Mouse (Mus musculus): Measurements from ENCODE around the gene Ell2. TPM values are rescaled to one million over a fixed set of nuclear protein-coding genes. Genes with fewer than 3 reads are reported as not detected.

The Ell2 gene
- total RNA-seq, 1 experiment from 2014 or later = 85.5 TPM

DNA sequence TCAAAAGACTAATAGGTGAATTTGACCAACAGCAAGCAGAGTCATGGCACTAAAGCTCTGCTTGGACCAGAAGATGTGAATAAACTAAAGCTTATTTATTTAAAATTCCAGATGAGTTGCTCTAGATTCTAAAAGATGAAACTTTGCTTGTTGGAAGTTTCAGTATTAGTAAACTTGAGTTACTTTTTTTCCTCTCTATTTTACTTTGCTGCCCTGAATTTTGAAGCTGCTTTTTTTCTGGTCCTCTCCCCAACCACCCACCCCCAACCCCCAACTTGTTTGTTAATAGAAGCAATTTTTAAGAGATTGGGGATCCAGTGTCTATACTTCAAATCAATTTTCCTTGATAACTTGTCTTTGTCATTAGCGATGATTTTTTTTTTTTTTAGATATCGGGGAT is 64.2 kb downstream of the Ell2 start:
- DNase-seq = no peak

DNA sequence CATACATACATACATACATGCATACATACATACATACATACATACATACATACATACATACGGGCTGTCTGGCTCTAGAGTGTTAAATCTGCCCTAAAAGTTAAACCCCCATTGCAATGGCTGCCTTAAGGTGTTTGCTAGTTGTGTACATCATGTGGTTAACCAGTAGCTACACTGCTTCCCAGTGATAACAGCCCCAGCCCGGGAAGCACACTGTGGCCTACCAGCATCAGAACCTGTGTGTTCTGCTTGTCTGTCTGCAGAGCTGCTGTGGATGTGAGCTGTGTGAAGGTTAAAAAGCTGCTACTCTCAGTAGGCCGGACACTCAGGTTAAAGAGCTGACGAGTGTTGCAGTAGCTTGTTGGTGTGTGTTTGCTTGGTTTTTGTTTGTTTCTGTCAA is 64.8 kb downstream of the Ell2 start:
- DNase-seq = no peak

DNA sequence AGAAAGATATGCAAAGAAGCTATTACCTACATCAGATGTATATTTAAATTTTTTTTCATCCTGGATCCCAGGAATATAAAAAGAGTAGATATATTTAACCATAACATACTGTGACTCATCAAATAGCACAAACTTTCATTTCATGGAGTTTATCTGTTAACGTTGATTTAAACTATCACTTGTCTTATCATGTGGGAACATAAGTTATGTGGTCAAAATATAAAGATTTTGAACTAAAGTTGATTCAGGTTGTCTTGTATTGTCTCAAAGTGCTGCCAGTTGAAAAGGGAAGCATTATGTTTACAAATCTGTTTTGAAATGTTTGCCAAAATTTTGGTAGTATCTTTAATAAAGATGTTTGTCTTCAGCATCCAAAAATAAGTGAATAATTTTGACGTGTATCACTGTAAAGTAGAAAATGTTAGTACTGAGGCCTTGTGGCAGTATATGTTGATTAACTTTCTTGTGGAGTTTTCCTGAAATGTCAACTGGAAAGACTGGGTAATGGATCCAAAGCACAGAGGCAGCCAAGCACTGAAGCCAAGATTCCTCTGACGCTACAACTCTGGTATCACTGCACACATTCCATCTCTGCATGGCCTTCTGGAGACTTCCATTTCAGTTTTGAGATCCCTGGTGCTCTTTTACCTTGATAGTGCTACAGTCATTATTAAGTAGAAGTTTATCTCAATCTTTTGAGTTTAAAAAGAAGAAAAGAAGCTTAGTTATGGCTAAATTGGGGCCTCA is 65.6 kb downstream of the Ell2 start:
- DNase-seq = no peak

DNA sequence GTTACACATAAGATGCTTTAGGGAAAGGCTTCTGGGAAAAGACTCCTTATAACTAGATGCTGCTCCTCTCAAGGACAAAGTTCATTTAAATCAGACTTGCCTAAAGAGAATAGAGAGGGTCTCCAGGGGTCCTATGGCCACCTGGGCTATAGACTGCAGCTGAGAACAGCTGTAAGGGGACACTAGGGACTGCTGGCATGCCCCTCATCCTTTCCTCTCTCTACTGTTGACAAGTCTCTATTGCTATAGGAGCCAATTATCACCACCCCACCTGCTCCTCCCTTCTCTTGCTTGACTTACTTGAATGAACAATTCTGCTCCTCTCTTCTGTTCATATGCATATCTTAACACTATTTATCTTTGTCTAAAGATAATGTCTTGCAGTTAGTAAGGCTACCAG is 69.4 kb downstream of the Ell2 start:
- no peak for DNase-seq

DNA sequence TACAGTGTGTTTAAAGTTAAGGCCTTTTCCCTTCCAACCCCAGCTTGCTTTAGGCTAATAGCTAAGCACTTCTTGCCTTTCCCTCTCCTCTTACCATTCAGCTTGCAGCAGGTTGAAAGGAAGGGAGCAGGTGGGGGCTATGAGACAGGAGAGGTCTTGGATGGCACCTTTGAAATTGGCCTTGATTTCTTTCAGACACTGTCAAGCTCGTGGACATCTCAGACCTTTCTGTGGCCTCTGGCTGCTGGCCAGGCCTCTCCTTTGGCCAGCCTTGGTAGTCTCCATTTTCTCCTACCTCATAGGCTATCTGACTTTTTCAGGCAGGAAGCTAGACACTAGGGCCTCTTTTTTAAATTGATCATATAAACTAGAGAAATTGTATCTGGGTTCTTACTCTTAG is 70.1 kb downstream of the Ell2 start:
- DNase-seq = no peak

DNA sequence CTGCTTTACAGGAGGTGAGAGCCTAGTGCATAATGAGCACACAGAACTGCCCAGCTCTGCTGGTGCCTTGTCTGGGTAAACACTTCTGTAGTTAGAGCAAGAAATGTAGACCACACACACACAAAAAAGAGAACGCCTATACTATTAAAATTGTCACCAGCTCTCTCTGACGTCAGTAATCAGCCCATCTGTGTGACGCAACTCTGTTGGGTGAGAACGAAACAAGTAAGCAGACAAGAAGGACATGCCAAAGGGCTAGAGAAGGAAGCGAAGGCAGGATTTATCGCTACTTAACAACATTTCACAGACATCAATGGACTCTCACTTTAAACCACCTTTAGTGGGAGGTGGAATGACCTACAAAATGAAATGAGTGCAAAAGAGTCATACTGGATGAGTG is 71.6 kb downstream of the Ell2 start:
- no peak for DNase-seq

DNA sequence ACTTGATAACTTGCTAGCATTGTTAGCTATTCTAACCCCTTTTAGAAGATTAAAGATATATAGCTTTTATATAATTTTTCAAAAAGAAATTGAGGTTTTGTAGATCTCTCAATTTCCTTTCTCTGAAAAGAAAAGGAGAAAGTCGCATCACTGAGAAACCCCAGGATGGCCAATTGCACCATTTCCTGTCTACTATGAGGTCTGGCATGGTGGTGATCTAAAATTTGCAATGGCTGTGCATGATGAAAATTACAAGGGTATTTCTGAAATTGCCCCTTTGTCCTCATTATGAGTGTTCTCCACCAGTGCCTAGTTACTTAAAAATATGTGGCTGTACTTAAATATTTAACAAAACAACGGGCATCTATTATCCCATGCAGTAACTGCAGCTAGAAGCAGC is 72.6 kb downstream of the Ell2 start:
- no peak for DNase-seq

DNA sequence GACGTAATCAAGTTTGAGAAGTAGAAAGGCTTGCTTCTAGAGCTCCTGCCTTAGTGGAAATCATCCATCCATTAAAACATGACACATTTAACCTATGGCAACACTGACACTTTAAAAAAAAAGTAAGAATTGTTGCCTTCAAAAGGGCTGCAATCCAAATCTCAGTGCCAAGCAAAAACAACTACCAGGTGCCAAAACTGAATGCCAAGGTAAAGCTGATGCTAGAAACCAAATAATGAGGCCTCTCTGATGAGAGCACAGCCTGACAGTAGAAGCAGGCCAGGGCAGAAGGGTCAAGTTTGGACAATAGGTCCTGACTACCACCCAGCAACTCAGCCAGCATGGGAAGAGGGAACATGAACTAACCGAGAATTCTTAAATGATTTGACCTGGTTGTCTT is 73.5 kb downstream of the Ell2 start:
- no peak for DNase-seq

DNA sequence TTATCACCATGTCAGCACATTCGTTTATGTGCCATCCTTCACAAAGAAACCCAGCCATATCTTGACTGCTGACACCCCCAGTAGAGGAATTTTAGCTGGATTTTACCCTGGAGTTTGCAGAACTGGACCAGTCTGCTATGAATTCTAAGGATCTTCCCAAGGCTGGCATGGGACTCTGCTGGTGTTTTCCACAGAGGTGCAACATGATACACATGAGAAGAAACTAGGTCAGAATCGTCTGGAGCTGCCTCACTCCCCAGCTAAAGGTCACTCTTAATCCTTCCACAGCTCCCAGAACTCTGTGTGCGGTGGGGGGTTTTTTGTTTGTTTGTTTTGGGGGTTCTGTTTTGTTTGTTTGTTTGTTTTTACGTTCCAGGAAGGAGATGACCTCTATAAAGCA is 79.2 kb downstream of the Ell2 start:
- DNase-seq = no peak

DNA sequence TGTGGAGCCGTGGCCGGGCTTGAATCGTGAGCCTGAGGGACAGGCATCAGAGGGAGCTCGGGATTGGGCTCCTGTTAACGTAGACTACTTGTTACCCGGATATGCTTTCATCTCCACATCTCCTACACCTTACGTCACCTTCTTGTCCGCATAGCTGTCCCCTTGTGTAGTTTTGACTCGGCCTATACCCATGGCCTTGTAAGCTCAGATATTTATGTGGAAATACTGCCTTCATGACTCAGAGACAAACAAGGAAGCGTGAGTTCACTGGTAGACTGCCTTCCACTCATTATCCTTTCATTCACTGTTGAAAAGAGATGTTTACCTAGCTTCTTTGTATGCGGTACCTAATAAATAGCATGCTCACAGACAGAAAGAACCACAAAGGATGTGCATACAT is 79.7 kb downstream of the Ell2 start:
- no peak for DNase-seq

DNA sequence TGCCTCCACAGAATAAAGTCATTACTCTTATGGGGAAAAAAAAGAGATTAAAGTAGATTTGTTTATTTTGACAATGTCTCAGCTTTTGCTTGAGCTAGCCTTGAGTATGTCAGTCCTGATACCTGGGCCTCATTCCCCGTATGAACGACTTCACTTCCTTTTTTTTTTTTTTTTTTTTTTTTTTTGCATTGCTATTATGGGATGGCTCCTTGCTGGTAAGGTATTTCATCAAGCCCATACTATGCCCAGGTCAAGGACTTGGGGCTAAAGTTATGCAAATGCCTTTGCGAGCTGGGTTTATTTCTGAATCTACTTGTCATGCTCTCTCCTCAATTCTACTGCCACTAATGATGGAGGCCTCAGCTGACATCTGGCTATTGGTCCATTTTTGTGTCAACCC is 80.8 kb downstream of the Ell2 start:
- DNase-seq = no peak

DNA sequence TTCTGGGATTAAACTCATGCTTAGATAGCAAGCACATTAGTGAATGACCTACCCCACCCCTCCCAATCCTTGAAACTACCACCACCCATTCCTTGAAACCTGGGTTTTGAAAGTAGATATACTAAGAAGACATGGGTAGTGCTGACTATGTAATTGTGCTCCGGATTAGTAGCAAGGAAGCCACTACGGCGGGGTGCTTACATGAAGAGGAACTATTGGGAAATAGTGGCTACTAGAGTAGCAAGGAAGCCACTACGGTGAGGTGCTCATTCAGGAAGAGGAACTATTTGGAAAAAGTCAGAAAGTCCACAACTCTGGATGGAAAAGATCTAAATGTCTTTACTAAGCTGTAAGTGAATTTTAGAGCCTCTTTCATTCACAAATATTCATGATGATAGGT is 81.6 kb downstream of the Ell2 start:
- DNase-seq = no peak

DNA sequence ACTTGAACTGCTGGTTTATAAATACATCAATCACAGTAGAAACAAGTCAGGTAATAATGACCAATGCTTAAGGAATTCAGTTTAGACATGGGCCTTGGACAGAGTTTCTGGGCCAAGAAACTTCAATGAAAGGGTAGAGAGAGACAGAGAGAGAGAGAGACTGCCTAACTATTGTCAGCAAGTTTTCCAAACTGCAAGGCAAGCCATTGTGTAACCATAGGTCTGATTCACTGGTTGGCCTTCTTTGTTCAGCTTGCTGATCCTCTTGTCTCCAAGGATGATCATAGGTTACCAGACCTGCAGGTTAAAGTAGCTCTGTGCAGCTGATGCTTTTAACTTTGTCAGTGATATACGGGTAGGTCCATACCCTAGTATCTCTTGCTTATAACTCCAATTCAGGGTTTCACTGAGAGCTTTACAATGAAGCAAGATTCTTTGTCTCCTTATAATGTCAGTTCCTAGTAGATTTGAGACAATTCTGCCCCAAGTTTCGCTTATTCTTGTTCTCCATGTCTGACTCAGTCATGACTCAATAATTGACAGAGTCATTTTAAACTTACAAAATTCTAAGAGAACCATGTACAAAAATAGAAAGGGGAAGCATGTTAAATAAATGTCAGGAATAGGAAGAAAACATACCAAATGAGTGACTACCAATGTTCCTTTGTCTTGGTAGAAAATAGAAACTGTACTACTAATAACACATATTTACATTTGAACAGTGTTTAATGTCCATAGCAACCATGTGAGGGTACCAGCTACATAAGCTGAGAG is 82.7 kb downstream of the Ell2 start:
- DNase-seq = no peak

DNA sequence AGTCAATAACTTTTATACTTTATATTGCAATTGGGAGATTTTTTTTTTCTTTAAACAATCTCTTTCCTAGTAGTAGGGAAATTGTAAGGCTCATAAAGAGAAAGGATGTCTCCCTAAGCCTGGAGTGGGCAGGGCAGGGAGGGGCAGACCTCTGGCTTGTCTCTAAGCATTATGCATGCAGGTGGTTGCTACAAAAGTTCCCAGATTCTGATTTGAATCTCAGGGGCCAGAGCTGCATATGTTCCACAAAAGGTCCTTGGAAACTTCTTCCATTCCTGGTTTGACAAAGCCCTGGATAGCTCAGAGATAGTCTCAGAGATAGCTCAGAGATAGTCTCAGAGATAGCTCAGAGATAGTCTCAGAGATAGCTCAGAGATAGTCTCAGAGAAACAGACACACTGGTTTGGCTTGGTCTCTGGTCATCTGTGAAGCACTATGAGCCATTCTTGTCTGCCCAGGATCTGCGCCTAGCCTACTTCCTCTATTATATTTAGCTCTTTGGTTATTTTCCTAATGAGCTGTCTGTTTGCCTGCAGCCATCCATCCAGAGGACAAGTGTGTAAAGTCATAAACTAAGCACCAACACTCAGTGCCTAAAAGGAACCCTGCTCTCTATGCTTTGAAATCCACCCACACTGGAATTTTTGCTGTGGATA is 84.1 kb downstream of the Ell2 start:
- DNase-seq = no peak

DNA sequence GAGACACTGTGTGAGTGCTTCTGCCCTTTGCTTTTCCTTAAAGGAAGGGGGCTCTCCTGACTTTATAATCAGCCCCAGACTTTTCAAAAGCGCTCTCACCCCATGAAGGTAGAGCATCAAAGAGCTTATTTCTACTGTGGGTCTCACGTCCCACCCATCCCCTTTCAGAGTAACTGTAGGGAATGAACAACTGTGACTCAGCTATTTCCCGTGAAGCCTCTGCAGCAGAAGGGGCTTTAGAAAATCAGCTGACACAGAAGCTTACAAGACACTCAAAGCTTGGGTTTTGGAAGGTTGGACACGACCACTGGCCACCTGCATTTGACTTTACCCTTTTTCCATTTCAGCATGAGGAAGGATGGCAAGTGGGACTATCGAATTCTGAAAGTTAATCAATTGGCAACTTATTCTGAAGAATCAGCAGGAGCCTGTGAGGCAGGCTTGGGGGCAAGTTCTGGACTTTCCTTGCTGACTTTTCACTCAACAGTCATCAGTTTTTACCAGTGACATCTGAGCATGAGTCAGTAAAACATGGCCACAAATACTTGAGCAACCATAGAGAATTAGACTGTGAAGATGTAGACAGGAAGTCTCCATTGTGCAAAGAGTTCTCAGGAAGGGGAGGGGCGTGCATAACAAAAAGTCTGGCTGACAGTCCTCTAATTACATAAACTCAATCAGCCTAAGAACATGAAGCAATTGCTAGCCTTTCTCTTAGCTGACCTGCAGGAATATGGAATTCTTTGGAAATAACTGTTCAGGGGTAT is 87.5 kb downstream of the Ell2 start:
- no peak for DNase-seq

DNA sequence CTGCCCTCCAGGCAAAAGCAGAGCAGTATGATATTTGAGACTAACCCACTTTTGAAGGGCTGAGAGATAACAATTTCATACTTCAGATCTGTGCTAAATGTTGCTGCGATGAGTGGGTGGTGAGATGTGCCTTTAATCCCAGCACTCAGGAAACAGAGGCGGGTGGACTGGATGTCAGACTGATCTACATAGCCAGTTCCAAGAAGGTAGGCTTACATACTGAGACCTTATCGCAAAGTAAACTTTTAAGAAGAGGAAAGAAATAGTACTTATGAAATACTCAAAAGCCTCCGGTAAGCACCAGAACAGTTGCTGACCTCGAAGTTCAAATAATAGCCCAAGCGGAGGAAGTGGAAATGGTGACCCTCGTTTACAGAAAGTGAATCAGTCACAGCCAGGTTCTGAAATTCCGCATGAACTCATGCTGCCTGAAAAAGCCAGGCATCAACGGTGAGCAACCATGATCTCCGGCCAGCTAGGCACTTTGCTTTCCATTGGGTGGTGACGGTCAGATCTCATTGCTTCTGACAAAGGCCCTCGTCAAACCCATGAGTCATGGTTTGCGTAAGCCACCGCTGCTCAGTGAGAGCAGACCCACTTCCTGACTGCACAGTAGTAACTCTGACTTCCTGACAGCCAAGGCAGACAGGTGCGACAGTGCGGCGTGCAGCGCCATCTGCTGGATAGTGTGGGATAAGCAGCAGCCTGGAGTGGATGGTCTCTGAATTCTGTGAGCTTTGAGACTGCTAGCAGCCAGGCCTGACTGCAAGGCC is 91.0 kb downstream of the Ell2 start:
- DNase-seq = peak; percentile 95

DNA sequence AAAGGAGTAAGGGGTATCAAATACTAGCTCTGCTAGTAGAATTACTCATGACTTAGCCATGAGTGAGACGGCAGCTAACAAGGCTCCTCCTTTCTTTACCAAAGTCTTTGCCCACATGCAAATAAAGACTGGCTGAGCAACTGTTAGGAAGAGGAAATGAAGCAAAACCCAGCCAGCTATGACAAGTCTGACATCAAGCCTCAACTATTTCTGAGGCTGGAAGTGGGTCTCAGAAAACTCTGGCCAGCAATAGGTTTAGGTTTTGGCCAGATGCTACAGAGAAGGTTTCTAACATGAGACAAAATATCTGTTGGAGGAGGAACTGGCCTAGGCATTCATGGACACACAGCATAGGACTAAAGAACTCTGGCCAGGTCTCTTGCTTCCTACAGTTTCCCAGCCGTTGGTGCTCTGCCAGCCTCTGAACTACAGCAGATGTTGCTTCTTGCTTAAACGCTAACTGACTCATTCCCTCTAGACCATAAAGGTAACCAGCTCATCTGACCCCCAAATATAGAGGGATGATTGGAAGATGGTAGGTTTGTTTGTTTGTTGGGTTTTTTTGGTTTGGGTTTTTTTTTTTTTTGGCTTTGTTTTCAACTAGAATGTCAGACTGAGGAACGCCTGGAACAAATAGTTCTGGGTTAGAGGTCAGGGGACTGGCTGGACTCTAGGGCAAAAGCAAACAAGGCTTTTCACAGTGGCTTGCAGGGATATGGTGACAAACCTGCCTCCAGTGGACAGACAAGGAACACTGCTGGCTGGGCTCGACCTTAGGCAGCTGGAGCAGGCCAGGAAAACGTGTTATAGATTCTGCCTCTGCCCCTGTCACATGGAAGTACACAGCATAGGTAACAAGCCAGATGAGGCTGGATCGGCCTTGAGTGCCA is 92.1 kb downstream of the Ell2 start:
- peak; percentile 53 for DNase-seq

DNA sequence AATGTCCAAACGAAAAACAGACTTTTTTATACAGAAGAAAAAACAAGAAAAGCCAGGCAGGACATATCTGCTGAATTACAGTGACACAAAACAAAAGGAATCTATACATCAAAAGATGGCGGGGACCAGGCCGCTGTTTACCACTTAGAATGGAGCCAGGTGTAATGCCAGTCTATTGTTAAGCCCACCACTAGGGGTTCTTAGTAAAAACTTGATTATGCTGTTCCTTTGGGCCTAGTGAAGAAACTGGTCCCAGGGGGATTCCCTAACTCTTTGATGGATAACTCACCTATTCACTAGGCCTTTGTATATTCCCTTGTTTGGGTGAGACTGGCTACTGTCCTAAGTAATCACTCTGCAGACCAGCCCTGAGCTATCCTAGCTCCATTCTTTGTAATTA is 92.9 kb downstream of the Ell2 start:
- DNase-seq = no peak

DNA sequence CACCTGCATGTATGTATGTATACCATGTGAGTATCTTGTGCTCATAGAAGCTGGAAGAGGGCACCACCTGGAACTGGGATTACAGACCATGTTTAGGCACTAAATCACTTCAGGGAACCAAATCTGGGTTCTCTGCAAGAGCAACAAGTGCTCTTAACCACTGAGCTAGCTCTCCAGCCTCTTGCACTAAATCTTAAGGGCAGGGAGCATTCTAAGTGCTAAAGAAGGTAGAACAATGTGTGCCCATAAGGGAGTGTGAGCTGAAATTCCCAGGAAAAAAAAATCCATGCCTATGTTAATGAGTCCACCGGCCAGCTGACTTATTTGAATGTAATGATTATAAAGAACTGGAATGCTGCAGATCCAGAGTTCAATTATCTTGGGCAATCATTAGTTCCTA is 101.4 kb downstream of the Ell2 start:
- no peak for DNase-seq

DNA sequence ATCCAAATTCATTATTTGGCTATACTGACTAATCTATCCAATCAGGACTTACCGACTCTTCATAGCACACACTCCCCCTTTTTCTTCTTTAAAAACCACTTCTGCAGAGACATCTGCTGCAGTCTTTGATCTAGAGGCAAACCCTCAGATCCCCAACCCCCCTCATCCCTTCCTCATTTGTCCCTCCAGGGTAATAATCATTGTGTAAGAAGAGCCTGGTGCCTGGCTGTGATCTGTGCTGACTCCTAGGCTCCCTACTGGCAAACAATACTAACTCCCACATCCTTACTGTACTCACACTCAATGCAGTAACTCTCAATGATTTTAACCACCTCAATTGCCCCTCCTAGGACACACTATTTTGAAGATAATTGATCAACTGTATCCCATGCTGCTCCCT is 103.4 kb downstream of the Ell2 start:
- no peak for DNase-seq

DNA sequence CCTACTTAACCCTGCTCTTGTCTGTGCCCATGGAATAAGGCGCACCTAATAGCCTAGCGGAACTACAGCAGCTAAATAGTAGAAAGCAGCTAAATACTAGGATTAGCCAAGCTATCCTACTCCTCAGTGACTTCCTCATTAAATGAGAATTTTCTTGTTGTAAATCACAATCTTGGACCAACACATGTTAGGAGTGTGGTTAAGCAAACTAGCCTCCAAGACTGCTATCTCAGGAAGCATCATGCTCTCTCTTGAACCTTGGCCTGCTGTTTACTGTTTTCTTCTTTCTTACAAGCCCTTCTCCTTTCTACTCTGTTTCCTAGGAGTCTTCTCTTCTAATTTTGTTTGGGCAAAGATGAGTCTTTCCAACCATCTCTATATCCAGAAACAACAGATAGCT is 110.6 kb downstream of the Ell2 start:
- no peak for DNase-seq

All from adrenal gland, postnatal 14 days (tissue).